Mouse (Mus musculus): ENCODE measurements around the gene Olfr434.
"Not testable (repeated sequence)": the region's sequence is repeated elsewhere in the genome, so short reads cannot be mapped to it uniquely, and the experiment has no call there.

The Olfr434 gene

DNA sequence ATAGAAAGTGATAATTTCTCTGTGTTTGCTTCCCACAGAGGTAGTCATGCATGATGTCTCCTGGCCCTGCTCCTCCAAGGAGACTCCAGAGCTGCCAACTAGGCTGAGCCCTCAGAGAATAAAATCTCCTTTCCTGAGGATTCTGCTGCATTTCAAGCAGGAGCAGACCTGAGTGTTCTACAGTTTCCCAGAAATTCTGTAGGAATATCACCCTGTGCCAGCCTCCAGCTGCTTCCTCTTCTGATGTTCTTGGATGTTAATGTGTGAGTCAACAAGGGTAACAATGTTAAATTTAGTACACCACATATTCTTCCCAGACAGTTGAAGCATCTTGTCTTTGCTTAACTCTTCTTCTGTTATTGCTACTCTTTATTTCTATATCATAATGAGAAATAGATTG, at the start of gene Olfr434:
Gene Olfr434 (plus strand): TSS at position 149 of the 400 bp plus-strand sequence.
- DNase-seq (ENCODE audit: low read depth, low spot score): not testable (repeated sequence)

- DNase-seq (ENCODE audit: low read depth, low spot score): no peak
Observed at GRCm38 (mm10) chr6:43167246-43167645, 45.6 kb upstream of the Olfr434 start.

DNA sequence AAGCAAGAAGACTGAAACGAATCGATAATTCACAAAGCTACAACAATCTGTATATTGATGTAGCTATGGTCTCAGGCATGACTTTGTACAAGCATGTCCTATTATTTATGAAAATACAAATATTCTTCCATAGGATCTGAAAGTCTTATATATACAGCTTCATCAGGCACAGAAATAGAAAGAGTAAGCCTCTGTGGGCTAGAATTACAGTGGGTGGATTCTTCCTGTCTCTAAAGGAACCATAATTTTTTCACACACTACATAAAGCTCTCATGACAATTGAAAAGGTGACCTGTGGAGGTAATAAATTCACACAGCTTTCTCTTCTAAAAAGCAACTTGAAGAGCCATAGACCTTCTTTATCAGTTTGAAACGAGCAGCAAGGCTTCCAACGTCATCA, 41.0 kb upstream of the Olfr434 start, which contains the start of gene Olfr13:
Gene Olfr13 (plus strand): TSS at position 301 of the 400 bp plus-strand sequence.
- DNase-seq (ENCODE audit: low read depth, low spot score): no peak

GRCm38 (mm10) chr6:43178129-43178528, 34.7 kb upstream of the Olfr434 start:
- no peak for DNase-seq (ENCODE audit: low read depth, low spot score)

DNA sequence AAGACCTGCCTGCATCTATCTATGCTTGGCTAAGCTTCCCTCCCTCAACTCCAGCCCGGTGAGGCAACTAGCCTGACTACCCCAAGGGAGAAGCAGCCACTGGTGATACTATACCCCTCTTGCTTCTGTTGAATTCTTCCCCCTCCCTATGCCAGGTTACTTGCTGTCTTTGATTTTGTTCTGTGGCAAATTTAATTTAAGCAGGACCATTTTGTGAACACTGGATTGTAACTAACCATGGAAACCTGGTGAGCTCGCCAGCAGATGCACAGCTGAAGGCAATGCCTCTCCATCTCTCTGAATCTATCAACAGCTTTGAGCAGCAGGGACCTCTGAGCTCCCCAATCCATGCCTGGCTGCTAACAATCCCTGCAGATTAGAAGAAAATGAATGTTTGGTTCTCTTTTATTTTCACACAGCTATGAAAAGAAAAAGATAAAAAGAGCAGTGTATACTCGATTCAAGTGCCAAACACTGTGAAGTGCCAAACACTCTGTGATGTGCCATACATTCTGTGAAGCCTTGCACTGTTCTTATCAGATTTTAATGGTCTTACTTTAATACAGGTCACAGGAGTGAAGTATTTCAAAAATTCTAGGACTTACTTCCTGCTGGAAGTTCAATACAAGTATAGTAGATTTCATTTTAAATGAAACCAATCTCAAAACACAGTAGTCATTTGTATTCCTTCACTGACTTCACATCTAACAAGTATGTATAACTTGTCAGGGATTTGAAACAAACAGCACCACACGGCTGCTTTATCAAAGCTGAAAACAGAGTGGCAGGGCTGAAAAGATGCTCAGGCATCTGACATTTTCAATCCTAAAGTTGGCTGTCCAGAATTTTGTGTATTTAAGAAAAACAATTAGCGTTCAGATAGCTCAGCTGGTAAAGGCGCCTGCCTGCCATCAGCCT, 34.0 kb upstream of the Olfr434 start:
- no peak for DNase-seq (ENCODE audit: low read depth, low spot score)

- no peak for DNase-seq (ENCODE audit: low read depth, low spot score)
Observed at GRCm38 (mm10) chr6:43190986-43191385, 21.8 kb upstream of the Olfr434 start.

GRCm38 (mm10) chr6:43196781-43197180, 16.0 kb upstream of the Olfr434 start, which contains the start of gene Olfr435:
Olfr435 (plus strand) TSS chr6:43197146.
- DNase-seq (ENCODE audit: low read depth, low spot score): no peak

DNA sequence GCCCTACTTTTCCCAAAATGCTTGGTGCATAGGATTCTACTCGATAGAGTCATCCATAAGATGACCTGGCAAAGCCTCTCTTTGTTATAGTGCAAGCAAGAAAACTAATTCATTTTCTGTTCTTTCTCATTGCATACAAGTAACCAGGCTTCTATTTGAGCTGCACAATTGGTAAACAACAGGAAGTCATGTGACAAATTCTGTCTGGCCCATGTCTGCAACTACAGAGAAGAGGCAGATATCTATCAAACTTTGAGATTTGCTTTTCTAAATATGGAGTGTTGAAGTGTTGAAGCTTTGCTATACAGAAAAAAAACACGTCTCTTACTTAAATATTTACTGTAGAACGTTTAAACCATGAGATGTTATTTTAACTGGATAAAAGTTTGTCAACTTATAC, 14.7 kb upstream of the Olfr434 start:
- DNase-seq (ENCODE audit: low read depth, low spot score): no peak

DNA sequence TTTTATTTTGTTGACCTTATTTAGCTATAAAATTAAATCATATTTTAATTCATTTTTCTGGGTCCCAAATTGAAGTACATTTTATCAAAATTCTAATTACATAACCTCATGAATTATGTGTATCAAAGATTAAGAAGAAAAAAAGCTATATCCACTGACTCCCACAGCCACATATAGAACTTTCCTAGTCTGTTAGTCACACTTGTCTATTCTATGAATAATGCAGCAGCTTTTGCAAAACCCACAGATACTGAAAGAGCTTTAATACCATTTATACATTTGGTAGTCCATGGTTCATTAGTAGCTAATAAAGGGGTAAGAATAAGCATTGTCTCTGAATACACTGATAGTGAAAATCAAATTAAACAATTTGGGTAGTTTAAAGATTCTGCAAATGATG, 10.0 kb upstream of the Olfr434 start:
- no peak for DNase-seq (ENCODE audit: low read depth, low spot score)

DNA sequence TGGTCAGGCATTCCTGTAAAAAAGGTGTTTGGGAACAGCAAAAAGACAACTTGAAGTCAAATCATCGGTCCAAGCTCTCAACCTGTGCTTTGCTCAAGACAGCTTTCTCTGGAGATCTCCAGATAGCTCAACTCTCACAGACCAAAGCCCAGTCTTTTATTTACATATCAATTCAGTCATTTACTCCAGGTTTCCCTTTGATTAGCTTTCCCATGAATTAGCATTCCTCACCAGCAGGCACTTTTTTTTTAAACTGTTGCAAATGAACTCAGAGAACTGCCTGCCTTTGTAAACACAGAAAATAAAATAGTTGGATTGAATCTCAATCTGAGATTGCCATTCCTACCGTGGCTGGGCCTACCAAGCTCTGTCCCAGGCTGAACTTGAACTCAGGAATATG, 7.5 kb upstream of the Olfr434 start:
- DNase-seq (ENCODE audit: low read depth, low spot score): no peak

DNA sequence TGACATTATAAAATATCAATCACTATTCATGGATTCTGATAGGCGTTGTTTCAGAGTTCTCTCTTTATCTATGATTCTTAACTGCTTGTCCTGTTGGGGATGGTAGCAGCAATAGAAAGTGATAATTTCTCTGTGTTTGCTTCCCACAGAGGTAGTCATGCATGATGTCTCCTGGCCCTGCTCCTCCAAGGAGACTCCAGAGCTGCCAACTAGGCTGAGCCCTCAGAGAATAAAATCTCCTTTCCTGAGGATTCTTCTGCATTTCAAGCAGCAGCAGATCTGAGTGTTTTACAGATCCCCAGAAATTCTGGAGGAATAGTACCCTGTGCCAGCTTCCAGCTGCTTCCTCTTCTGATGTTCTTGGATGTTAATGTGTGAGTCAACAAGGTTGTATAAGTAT, 18.4 kb downstream of the Olfr434 start, which contains the start of gene Olfr47:
Gene Olfr47 (plus strand): TSS at position 275 of the 400 bp plus-strand sequence.
- not testable (repeated sequence) for DNase-seq (ENCODE audit: low read depth, low spot score)

- peak; percentile 12 for DNase-seq (ENCODE audit: low read depth, low spot score)
Observed at GRCm38 (mm10) chr6:43242061-43242460, 29.2 kb downstream of the Olfr434 start.

DNA sequence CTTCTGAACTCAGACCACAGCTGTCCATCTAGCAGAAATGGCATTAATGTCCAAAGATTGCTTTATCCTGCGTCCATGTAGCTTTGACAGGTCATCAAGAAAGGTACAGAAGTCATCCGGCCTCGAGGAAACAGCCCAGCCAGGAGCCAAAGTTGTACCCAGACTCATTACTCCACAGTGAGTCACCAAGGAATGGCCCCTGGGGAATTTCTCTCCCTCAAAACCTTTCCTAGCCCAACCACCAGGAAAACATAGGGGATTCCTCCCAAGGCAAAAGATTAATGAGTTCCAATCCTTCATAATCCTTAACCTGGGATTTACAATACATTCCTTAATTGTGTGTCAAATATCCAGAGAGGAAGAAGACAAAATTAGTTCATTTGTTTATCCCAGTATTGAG, 34.6 kb downstream of the Olfr434 start:
- DNase-seq (ENCODE audit: low read depth, low spot score): no peak

DNA sequence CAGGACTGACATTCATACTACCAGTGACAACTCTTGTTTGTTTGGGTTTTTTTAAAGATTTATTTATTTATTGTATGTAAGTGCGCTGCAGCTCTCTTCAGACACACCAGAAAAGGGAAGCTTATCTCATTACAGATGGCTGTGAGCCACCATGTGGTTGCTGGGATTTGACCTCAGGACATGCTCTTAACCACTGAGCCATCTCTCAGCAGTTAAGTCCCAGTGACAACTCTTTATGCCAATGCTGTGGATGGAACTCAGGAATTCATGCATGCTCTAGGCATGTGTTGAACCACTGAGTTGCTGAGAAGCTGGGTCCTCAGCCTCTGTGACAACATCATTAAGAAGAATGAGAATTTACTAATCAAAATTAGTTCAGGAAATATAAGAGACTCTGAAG, 40.2 kb downstream of the Olfr434 start:
- DNase-seq (ENCODE audit: low read depth, low spot score): no peak

DNA sequence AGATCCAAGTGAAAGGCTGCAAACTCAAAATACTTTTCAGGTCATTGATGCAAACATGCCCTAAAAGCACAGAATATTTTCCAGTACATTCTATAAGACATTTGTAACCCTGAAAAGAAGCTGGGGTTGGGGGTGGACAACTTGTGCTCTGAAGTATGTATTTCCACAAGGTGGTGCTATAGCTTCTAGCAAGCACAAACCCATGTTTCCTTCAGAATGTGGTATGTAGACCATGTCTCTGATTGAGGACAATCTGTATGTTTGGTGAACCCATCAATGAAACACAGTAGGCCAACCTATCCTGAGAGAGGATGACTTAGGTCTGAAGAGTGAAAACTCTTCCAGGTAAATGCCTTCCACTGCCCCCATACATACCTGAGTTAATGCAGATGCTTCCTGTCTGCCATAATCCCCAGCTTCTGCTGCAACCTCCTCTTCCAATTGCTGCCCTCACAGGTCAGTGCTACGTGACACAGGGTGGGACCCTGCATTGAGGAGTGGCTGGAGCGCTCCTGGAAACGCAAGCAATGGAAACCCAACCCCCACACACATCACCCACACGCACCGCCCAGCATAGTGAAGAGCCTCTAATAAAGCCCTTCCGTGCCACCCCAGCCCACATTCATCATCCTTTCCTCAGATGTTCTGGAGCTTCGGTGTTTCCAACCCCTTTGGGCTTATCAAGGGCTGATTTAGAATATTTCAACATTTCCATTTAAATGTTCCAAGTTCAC, 41.5 kb downstream of the Olfr434 start:
- DNase-seq (ENCODE audit: low read depth, low spot score): peak; percentile 12

- DNase-seq (ENCODE audit: low read depth, low spot score): no peak
Observed at GRCm38 (mm10) chr6:43260756-43261155, 47.9 kb downstream of the Olfr434 start.

DNA sequence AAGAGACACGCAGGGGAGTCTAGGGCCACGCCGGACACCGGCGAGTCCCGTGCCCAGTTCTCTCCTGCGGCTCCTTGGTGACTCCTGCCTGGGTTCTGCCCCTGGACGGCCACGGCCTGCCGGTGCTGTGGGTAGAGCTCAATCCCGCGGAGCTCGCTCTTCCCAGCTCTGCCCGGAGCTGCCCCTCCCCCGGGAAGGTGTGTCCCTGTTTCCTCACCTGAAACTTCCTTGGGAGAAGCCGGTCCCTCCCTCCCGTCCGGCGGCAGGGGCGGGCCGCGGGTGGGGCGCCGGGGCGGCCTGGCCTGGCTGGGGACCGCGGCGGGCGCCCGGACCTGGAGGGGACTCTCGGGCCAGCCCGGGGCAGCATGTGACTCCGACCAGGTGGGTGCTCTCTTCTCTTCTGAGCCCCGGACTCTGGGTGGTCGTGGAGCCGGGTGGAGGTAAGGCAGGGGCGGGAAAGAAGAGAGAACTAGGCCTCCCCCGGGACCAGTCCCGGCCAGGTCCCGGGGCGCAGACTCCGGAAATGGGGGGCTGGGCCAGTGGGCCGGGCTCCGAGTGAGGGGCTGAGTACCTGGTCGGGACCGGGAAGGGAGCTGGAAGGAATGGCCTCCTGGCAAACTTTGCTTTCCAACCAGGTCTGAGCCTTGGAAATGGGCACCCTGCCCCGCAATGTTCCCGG, 52.7 kb downstream of the Olfr434 start, which contains the start of gene Arhgef5:
Gene Arhgef5 (plus strand): TSS at position 220 of the 679 bp plus-strand sequence.
- DNase-seq (ENCODE audit: low read depth, low spot score): no peak

- no peak for DNase-seq (ENCODE audit: low read depth, low spot score)
Observed at GRCm38 (mm10) chr6:43266356-43266755, 53.5 kb downstream of the Olfr434 start.

All from A20 (cell line).